Mouse (Mus musculus) ES-CJ7 (cell line): ENCODE measurements around the gene Klf15.
A peak's percentile ranks its signal among the peaks of the same experiment; 100 is the strongest.

Experiments
- DNase-seq: peaks from one replicate; pipeline ENCODE4 v3.0.0; 2011; ENCODE audit warnings: low read depth, low spot score

Gene Klf15

DNA sequence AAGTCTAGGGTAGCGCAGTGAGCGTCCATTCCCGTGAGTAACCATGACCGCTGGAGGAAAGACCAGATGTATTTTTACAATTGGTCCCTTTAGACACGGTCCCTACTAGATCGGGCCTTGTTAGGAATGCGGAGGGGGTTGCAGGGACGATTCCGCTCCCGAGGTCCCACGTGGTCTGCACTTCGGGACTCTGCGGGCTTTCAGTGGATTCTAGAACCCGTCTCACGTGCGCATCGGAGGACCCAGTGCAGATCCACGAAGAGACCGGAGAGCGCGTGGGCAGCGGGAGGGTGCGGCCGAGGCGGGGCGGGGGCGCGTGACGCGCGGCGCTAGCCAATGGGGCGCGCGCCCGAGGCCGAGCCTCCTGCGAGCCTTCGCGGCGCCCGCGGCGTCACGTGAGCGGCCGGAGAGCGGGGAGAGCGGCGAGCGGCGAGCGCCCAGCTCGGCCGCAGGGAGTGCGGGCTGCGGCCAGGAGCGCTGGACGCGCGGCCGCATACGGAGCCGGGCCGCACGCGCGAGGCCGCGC lies at the start of gene Klf15:
Gene Klf15, plus strand, starts transcription at position 396 of the 526 bp plus-strand sequence.
- peak; percentile 56 for DNase-seq

DNA sequence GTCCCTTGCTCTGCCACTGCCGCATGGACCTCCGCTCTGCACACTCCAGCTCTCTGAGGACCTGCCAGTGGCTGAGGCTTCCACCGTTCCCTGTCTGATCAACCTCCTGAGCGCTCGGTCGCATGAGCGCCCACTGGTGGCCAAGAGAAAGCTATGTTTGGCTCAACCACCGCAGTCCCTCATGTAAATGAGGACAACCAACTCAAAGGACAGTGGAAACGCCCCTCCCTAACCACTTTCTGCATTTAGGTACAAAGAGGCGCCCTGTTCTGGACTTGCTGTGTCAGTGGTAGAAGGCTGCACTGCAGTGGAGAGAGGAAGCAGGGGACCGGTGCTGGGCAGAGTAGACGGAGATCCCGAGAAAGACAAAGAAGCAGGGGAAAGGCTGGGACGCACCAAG lies 39.8 kb upstream of the Klf15 start:
- DNase-seq: peak; percentile 97

DNA sequence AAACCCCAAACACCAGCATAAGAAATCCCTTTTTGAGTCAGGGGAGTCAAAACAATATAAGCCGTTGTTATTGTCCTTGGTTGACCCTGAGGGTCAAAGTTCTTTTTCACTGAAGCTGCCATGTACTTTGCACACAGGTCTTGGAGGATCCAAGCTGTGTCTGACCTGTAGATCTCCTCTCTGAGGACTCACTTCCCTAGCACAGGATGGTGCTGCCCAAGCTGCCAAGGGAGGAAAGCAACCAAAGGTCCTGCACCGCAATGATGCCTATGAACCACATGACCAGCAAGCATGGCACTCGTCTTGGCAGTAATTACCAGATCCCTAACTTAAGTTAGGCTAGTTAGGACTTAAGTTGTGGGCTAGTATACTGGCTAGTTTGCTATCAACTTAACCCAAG lies 37.0 kb upstream of the Klf15 start:
- DNase-seq: no peak

DNA sequence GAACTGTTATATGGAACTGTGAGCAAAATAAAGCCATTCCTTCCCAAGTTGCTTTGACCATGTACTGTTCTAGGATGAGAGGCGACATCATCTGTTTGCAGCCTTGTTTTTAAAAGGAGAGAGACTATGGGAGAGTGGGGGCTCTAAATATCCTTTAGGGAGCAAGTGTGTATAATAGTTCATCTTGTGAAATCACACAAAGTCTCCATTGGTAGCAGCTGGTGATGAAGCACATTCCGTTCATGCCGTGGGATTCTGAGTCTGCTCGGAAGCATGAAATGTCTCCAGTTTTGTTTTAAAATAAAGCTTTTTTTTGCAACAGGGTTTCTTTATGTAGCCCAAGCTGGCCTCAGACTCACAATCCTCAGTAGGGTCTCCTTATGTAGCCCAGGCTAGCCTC lies 36.4 kb upstream of the Klf15 start:
- no peak for DNase-seq

DNA sequence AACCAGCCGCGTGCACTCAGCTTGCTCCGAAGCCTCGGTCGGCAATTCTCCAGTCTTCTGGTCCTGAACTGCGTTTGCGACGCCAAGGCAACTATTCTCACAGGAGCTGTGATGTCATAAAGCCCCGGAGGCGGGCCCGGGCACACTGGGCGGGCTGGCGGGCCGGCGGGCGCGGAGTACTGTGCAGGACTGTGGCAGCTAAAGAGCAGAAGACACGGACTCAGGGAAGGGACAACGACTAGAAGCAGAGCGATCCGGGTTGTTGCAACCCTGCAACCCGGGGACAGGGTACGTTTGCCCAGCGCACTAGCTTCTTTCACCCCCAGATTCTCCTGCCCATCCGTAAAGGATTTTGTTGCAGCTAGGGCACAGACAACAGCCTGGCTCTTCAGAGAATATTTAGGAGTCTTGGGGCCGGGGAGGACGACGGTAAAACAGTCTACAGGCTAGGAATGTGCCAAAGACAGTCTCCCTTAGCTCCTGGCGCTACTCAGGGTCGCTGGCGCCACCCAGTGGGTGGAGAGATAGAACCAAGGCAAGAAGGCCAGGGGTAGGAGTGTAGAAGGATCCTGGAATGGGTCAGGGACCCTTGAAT lies 33.9 kb upstream of the Klf15 start, which contains the start of gene Cfap100:
Gene Cfap100, minus strand, starts transcription at position 418 of the 595 bp plus-strand sequence.
- DNase-seq: peak; percentile 85

DNA sequence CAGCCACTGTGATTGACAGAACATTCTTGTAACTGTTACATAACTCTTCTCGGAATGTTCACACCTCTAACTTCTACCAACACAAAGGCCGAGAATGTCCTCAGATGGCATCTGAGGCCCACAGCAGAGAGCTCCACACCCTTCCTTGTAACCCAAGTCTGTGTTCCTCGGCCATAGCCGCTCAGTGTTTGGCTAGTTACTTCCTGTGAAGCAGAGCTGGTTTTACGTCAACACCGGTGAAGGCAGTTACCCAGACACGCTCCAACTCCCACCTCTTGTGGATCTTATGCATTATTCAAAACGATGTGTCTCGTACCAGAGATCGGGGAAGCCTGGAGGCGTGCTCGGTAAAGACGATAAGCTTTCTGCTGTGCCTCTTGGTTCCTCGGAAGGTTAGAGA lies 32.5 kb upstream of the Klf15 start:
- no peak for DNase-seq

DNA sequence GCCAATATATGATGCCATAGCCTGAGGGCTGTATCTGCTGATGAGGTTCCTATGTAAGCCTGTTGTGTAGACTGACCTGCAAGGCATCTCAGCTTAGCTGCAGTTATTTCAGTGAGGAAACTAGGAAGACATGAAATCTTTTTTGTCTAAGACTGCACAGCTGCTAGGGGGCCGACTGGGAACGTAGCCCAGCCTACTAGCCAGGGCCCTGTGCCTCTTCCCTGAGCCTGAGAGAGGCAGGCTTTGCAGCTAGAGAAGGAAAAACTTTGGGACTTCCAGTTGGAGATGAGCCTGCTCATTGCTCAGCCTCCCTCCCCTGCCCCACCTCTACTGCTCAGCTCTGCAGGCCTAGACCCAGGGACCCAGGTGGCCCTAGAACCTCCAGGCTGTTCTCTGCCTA lies 30.9 kb upstream of the Klf15 start:
- no peak for DNase-seq

DNA sequence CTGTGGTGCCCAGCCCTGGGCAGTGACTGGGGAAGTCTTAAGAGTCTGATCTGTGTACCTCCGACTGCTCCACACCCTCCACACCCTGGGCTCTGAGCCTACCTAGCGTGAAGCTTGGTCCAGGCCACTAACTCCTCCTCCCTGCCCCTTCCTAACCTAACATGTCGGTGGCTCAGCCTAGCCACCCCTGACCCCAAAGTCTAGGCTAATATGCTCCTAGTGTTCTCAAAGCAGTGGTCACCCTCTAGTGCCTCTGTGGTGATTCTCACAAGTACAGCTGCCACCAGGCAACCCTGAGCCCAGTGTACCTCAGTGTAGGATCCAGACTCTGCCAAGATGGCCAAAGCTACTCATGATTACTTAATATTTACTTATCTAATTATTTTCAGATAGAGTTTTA lies 27.7 kb upstream of the Klf15 start:
- peak; percentile 35 for DNase-seq

DNA sequence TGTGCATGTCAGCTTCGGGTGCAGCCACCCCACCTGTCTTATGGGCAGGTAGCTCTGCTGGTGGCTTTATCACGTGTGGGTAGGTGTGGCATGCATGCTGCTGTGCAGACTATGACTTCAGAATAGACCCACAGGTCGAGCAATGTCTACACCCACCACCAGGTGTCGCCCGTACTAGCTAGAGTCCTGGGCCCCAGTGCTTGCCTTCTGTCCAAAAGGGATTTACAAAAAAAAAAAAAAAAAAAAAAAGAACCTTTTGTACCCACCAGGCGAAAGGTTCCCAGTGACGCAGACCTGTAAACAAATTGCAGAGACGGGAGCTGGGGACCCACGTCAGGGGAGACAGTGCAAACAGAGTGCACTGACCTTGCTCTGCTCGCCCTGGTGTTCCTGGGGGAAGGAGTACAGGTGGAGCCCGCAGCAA lies 27.2 kb upstream of the Klf15 start:
- DNase-seq: peak; percentile 96

DNA sequence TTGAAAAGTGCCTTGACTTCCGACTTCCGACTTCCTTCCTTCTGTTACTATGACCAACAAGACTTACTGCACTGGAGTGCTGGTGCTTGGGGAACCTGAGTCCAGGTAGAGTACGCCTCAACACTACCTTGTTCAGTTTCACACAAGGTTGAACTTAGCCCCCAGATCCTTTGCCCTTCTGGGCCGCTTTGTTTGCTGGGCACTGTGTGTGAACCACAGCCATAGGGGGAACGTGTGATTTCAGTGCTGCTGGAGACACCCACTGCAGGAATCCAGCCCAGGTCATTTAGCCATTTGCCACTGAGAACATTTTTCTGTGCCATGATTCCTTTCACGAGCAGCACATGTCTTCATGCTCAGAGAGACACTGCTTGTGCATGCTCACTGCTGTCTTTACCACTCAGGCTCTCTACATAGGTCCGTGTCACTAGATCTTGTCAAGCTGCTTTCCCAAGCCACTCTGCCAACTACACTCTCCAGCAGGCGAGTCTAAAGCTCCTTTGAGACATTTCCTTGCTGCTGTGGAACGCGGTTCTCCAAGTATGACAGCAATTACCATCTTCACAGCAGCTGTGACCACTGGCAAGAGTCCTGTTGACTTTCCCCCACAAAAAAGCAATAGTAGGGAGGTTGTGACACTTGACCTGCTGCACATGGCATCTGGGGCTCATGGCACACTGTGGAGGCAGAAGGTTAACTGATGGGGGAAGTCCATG lies 26.0 kb upstream of the Klf15 start:
- DNase-seq: peak; percentile 29

DNA sequence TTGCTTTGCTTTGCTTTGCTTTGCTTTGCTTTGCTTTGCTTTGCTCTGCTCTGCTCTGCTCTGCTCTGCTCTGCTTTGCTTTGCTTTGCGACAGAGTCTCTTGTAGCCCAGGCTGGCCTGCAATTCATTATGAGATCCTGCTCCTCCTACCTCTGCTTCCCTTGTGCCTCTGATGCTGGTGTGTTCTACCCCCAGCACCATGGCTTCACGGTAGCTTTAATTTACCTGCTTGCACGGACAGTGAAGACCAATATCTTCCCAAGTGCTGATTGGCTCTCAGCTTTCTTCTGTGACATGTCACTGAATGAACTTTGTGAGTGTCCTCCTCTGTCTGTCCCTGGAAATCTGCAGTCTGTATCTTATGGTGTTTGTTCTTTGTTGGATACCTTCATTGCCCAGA lies 25.3 kb upstream of the Klf15 start:
- peak; percentile 64 for DNase-seq

DNA sequence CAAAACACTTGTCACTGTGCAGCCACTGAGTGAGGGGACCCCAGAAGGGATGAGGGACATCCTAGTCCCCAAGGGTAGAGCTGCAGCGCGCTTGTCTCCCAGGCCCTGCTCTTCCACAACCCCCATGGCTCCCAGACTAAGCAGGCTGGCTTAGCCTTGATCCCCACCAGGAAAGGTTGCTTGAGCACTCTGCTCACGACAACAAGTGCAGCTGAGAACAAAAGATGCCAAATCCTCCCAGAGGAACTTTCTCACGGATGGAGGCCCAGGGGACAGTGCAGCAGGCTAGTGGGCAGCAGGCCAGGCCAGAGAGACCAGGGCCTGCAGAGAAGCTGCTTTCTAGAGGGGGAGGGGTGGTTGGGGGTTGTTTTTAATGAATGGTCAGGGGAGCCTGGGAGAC lies 15.5 kb upstream of the Klf15 start:
- no peak for DNase-seq

DNA sequence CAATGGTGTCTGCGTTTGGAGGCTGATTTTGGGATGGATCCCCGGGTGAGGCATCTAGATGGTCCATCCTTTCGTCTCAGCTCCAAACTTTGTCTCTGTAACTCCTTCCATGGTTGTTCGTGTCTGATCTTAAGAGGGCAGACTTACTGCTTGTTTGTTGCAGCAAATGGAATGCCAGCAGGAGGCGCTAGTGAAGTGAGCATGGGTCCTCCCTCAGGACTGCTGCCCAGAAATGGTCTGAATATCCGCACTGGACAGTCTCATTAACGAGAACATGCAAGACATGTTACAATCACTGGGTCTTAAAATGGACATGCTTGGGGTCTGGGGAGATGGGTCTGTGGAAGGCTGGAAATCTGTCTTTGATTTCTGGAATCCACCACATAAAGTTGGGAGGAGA lies 12.2 kb upstream of the Klf15 start:
- peak; percentile 87 for DNase-seq

DNA sequence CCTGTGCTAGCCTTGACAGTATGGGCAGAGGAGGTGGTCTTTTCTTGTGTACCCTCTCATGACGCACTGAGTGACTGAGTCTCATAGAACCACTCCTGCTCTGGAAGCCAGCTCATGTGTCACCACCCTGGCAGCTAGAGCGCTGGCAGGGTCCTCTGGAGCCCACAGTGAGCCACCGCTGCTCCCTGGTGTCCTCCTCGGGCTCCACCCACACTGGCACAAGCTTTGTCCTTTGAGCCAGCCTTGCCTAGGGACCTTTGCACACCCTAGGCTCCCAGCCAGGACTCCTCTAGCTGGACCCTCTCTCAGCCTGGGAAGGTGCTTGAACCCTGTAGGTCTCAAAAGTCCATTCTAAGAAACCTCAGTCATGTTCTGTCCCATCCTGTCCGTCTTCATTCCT lies 11.7 kb upstream of the Klf15 start:
- no peak for DNase-seq

DNA sequence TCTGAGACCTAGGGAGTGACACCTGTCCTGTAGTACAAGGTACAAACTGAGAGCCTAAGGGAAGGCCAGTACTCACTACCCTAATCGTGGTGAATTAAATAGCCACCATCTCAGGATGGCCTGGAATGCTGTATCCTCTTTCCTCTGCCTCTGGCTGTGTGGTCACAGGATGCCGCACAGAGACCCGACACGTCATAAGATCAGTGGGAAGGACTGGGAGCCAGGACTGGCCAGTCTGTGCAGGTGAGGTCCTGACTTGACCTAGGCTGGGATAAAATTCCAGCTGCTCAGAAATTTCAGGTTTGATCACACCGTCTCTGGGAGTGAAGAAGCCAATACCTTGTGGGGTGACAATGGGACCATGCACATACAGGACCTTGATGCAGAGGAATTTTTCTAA lies 10.9 kb upstream of the Klf15 start:
- DNase-seq: no peak

DNA sequence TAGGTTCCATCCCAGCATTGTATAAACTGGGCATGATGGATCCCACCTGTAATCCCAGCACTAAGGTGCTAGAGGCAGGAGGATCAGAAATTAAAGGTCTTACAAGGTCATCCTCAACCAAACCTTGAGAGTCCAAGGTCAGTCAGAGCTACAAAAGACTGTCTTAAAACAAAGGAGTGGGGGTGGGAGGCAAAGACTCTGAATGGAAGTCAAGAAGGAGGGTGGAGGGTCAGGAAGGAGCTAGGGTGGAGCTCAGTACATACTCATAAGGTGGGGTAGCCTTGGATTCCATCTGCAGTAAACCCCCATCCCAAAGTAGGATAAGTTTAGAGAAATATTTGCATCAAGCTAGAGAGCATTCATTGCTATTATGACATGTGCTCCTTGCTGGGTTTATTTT lies 9.8 kb upstream of the Klf15 start:
- peak; percentile 96 for DNase-seq

DNA sequence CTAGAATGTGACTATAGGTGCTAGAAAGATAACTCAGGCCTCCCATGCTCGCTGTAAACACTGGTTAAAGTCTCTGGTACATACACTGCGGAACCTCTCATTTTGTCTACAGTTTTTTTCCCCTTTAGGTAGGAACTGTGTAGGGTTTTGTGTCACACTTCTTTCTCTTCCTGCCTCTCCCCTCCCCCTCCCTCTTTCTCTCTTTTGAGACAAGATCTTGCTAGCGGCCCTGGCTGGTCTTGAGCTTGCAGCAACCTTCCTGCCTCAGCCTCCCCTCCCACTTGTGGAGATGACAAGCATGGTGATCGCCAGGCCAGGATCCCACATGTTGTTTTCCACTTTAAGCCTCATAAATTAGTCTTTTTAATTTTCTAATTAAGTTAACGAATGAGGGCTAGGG lies 8.6 kb upstream of the Klf15 start:
- DNase-seq: peak; percentile 77

DNA sequence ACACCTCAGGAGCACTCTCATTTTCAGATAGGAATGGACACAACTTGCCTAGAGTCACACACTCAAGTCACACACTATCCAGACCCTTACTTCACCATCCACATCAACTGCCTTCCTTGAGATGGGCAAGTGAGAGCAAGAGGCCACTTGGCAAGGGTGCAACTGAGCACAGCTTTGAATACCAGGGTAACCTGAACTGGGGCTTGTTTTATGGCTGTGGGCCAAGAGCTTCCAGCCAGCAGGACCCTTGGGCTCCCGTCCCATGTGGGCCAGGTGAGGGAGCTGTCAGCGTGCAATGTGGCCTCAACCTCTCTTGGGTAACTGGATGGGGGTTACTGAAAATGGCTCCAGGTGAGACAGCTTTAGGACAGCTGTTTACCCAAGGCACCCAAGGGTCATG lies 5.0 kb upstream of the Klf15 start:
- DNase-seq: no peak

DNA sequence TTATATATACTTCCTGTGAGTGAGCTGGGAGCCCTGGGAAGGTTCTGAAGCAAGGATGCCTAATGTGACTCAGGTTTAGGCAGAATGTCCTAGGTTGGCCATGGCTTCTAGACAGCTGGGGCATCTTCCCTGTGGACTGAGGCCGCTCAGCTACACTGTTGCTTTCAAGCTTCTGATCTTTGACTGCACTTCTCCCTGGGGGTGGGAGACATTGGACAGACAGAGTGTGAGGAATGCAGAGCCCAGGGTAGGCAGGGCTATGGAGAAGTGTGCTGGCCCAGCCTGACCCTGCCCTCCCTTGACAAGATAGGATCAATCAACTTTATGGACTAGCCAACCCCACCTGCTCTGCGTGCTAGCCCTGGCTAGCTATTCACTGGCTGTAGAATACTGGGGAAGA lies 1.2 kb upstream of the Klf15 start:
- no peak for DNase-seq

DNA sequence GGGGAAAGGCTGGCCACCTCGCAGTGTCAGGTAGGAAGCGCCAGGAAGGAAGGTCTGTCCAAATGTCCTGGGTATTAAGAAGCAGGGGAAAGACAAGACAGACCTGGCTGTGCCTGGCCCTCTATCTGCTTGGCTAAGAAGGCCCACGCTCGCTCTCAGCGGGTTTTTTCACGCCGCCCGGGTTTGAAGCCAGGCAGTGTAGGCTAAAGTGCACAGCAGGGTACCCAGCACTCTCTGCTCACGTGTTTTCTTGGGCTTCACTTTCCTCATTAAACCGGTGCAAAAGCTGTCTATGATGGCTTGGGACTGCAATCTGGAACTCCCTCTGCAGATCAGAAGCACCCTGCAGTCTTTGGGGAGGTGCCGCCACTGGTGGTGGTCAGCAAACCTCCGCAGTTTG lies 605 bp upstream of the Klf15 start:
- peak; percentile 45 for DNase-seq

DNA sequence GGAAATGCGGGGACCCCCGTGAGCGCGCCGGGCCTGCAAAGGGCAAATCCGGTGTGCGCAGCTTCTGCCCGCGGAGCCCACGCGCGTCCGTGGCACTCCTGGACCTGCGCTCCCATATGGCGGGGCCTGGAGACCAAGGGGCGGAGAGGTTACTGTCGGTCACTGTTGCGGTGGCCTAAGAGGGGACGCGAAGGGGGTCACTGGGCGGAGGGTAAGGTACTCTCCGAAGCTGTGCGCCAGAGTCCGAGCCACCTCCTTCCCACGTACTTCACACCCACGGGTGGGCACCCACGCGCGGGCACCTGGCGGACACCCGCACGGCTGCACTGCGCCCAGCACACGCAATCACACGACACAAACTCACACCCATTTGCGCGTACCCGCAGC lies 458 bp downstream of the Klf15 start:
- DNase-seq: no peak

DNA sequence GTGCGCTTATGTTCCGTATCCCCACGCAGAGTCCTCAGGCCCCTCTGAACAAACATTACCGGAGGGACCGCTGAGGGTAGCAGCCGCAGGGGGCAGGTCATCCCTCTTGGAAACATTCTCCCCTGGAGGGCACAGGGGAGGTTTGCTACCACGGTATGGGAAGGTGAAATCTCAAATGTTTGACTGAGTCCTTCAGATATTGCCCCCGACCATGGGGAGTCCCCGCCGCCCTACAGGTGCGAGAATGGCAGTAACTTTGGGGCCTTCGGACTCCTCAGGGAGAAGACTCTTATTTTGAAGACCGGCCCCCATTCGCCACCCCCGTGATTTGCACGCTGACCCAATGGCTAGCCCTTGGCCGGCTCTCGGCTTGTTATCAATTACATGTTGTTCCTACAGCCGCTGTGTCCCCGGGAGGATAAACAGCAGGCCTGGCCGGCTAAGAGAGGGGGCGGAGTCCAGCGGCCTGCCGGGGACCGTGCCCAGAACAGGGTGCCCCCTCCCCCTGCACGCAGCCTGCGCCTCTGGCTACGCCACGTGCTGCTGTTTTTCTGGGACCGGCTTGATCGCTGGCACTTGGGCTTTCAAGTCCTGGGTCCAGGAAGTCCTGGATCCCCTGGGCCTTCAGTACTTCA lies 969 bp downstream of the Klf15 start:
- DNase-seq: peak; percentile 58

DNA sequence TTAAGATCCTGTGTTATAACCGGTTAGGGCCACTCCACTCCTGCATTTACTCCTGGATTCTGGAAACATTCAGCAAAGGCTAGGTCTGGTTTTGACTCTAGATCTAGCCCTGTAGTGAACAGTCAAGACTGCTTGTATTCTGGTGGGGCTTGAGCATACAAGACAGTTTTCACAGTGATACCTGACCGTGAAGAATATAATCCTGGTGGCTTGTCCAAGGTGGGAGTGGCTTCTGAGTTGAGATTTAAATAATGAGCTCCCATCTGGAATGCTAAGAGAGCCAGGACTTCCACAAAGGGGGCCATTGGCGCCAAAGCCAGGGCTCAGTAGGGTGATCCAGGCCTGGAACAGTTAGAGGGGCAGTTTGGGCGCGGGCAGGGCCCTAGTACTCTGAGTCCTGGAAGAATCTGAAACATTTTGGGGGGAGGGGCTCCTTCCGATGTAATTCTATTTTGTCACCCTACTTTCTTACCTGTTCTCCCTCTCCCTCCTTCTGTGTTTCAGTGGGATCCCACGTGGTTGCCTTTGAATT lies 1.6 kb downstream of the Klf15 start:
- DNase-seq: no peak
